Mouse (Mus musculus) G1E (cell line): ENCODE measurements around the gene Mef2a.

Experiments used
- CTCF ChIP-seq: IDR thresholded peaks from 2 replicates; pipeline ENCODE4 v1.5.1; 2012; ENCODE audit warnings: low read depth, low read length, inconsistent platforms, mixed read lengths
- GATA1 ChIP-seq: IDR thresholded peaks from 2 replicates; pipeline ENCODE4 v1.6.1; 2012; ENCODE audit warnings: borderline replicate concordance, low read length, inconsistent platforms, mixed read lengths
- GATA2 ChIP-seq: IDR thresholded peaks from 2 replicates; pipeline ENCODE4 v1.6.1; 2012; ENCODE audit warnings: low read depth, low read length, inconsistent platforms, borderline replicate concordance
- TAL1 ChIP-seq: conservative IDR thresholded peaks from 2 replicates; pipeline ENCODE4 v1.6.1; 2012; ENCODE audit warnings: low read depth, low read length, inconsistent platforms, mixed read lengths

DNA sequence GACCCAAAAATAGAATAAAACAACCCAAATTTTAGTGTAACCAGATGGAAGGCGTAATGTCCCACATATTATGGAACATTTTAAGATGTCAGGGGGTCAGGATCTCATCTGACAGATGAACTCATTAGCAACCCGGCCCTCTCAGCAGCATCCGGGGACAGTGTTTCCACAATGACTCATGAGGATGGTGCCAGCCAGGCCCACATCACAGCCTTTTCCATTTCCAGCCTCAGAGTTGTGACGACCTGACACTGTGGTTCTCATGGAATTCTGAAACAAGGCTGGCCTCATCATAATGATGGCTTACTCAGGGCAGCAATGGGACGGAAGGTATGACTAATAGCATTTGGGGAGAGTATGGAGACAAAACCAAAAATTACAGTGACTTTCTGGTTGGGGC, 18.1 kb upstream of the Mef2a start:
- TF ChIP-seq GATA1 (no peak), CTCF (no peak), TAL1 (no peak), GATA2 (no peak)
